7 mouse cellular contexts compared by ENCODE assay signal in genomic region chr15:91907046-91907445, GRCm38 (mm10).
DNase-seq lines count a peak whose midpoint lies in the region; TF ChIP-seq lines count a peak whose summit lies in the region.
"Not testable (repeated sequence)": the region's sequence is repeated elsewhere in the genome, so short reads cannot be mapped to it uniquely, and the experiment has no call there.

No protein-coding gene starts in this region.

- not testable (repeated sequence) for H3K4me3 ChIP-seq in gastrocnemius, adult 2 months

- intact Hi-C loops in gastrocnemius, adult 2 months (cut with DNase I); heart, postnatal 36 days (cut with DNase I); left cerebral cortex, postnatal 4 days (cut with DNase I): not testable (repeated sequence)

- not testable (repeated sequence) for TF ChIP-seq CTCF in gastrocnemius, adult 2 months (IDR thresholded peaks at IDR 0.05)

- H3K27ac ChIP-seq in gastrocnemius, adult 2 months = not testable (repeated sequence)

- DNase-seq in cerebellum, adult 18-20 months = peak; percentile 20 to 35
- peak; percentile 53 for DNase-seq in gastrocnemius, adult 2 months
- peak; percentile 19 to 23 for DNase-seq in heart, postnatal 36 days
- peak; percentile 7 for DNase-seq in layer of hippocampus, adult 9-10 months (ENCODE audit: low spot score)
- peak; percentile 28 for DNase-seq in left cerebral cortex, postnatal 4 days
- DNase-seq in right cerebral cortex, adult 2 months (ENCODE audit: low spot score in 2 of 2) = peak; percentile 7 to 28
- peak; percentile 31 to 44 for DNase-seq in thymus, postnatal 10 days (ENCODE audit: low spot score in 2 of 2)
